Mouse (Mus musculus) forebrain, embryonic 12.5 days (tissue): ENCODE data around the gene Tob2. TPM values are rescaled to one million over a fixed set of nuclear protein-coding genes. Genes with fewer than 3 reads are reported as not detected.

Experiments used
- ATAC-seq: fragments of 200-750 bp; cut with Nextera tagmentation; 2 replicates; pipeline ENCODE4 v1.8.0; 2017; ENCODE audit warnings: moderate TSS enrichment; ENCODE audit not compliant: low FRiP score
- H3K27ac ChIP-seq: fragments of 300-500 bp; sonication (generic); 2 replicates; pipeline ENCODE4 v1.5.1; 2016; ENCODE audit warnings: mild to moderate bottlenecking
- H3K27me3 ChIP-seq: fragments of 300-500 bp; sonication (generic); 2 replicates; pipeline ENCODE4 v1.6.1; 2016; ENCODE audit warnings: mild to moderate bottlenecking
- H3K36me3 ChIP-seq: fragments of 300-500 bp; sonication (generic); replicated peaks from 2 replicates; pipeline ENCODE4 v1.6.1; 2016; ENCODE audit warnings: mild to moderate bottlenecking
- H3K4me1 ChIP-seq: fragments of 300-500 bp; sonication (generic); 2 replicates; pipeline ENCODE4 v1.6.1; 2016
- H3K4me2 ChIP-seq: fragments of 300-500 bp; sonication (generic); 2 replicates; pipeline ENCODE4 v1.6.1; 2016; ENCODE audit warnings: mild to moderate bottlenecking, moderate library complexity
- H3K4me3 ChIP-seq: fragments of 300-500 bp; sonication (generic); replicated peaks from 2 replicates; pipeline ENCODE4 v1.5.1; 2016; ENCODE audit warnings: mild to moderate bottlenecking
- H3K9ac ChIP-seq: fragments of 300-500 bp; sonication (generic); 2 replicates; pipeline ENCODE4 v1.6.1; 2016; ENCODE audit warnings: mild to moderate bottlenecking
- H3K9me3 ChIP-seq: fragments of 300-500 bp; sonication (generic); 2 replicates; pipeline ENCODE4 v1.6.1; 2016
- WGBS: fragments of 180-500 bp; shearing (Covaris S2); methylation state at CpG from one replicate; pipeline ENCODE4 v1.1.7; 2016; 5-methylcytosine and 5-hydroxymethylcytosine counted together
- polyA plus RNA-seq: library from polyadenylated mRNA; unstranded; fragments of >200 nt; fragmentation: Nextera tagmentation; extraction: Ambion mirVana; gene quantifications from 2 replicates; pipeline ENCODE4 v1.2.1, GENCODE M21; 2016

Tob2 gene
- polyA plus RNA-seq = 24.4 and 24.8 TPM in 2 replicates

DNA sequence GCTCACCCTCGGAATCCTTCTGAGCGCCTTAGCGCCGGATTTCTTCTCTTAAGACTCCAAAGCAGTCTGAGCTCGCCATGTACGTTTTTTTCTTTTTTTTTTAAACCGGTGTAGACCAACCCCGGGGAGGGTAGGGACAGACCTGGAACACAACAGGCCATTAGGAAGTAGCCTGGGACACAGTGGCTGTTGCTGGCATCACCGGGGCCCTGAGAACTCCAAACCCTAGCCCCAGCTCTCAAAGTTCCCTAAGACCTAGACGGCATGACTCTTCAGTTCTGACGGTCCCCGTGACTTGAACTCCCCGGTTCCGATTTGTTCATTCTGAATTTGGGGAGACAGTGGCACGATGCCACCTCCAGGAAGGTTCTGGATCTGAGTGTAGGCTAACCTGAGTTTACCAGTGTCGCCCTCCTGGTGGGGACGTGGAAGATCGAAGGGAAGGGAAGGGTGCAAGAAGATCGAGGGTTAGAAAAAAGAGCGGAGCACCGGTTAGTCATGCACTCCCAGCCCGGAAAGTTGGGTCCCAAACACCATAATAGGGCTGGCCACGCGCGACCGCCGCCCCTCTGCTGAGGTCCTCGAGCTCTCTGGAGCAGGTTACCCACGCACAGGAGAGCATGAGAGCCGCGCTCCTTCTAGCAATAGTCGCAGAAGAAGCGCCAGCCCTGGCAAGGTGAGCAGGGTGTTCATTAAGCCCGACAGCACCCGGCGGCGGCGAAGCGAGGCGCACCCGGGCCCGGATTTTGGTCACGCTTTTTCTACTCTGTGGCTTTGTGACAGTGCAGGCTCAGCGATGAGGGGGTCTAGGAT is at the start of gene Tob2:
TSS of gene Tob2 (minus strand) at position 280 of the 813 bp plus-strand sequence.
- WGBS = 1% methylated on average over 44 of the region's 44 CpGs
- Histone ChIP-seq H3K9ac (peak within 1 kb of the TSS; percentile 88), H3K4me2 (peak within 1 kb of the TSS; percentile 96), H3K4me3 (peak within 1 kb of the TSS; percentile 86), H3K27ac (peak within 1 kb of the TSS; percentile 89), H3K36me3 (peaks cover 1% of the 10 kb centered on the region), H3K9me3 (no peaks in the 10 kb centered on the region), H3K4me1 (peaks cover 30% of the 10 kb centered on the region), H3K27me3 (no peaks in the 10 kb centered on the region)
- ATAC-seq = no peak

DNA sequence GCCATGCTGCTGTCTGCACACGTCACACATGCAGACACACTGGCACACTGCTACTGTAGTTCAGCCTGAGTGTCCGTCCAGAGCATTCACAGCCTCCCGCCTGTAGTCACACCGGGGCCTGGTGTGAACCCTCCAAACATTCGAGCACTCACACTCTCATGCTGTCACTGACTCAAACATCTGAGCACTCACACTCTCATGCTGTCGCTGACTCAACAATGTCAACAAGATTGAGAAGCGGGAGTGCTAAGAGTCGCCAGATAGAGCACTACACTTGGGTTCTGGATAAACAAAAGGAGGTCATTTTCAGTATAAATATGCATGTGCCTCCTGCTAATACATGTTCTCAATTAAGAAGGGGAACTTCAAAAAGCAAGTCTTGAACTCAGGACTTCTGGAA is 49.4 kb upstream of the Tob2 start:
- Histone ChIP-seq H3K4me3 (no peak overlapping the region), H3K27me3 (no peaks in the 10 kb centered on the region), H3K9me3 (no peaks in the 10 kb centered on the region), H3K36me3 (peaks cover 96% of the 10 kb centered on the region), H3K4me2 (no peak overlapping the region), H3K9ac (no peak overlapping the region), H3K27ac (no peak overlapping the region), H3K4me1 (no peaks in the 10 kb centered on the region)
- ATAC-seq = no peak
- 93% methylated on average over 8 of the region's 8 CpGs for WGBS

DNA sequence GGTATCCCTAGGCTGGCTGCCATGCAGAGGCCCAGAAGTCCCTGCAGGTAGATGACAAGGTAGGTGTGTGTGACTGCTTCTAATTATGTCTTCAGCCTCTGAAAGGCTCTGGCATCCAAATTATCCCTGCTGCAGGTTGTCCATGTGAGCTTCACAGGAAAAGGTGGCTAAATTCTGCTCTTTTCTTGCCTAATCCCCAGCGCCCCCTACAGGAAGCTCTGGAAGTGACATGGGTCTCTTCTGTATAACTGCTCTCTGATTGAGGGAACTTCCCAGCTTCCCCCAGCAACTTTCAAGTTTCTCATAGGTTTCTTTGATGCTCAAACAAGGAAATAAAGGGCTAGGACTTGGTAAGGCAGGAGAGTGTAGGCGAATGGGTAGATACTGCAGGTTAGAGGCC is 46.3 kb upstream of the Tob2 start:
- no peak overlapping the region for H3K4me3 ChIP-seq
- H3K4me1 ChIP-seq = no peaks in the 10 kb centered on the region
- H3K27me3 ChIP-seq = no peaks in the 10 kb centered on the region
- no peak overlapping the region for H3K4me2 ChIP-seq
- no peak overlapping the region for H3K9ac ChIP-seq
- ATAC-seq = no peak
- H3K27ac ChIP-seq = no peak overlapping the region
- H3K9me3 ChIP-seq = no peaks in the 10 kb centered on the region
- 34% methylated on average over 2 of the region's 2 CpGs for WGBS
- peaks cover 91% of the 10 kb centered on the region for H3K36me3 ChIP-seq

DNA sequence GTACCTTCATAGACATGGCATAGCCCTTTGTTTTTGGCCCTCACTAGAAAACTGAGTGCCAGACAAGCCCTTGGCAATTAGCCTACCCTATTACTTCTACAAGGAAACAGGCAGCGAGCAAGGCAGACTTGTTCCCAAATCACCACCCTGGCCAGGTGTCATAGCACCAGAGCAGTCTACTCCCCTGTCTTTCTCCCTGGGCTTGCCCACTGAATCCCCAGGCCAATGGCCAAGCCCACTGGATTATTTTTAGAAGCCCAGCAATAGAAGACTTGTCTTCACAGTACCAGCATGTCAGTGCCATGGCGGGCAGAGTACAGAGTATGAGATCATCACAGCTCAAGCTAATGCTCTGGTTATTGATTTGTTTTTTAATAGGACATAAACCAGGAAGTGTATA is 40.2 kb upstream of the Tob2 start:
- no peak overlapping the region for H3K27ac ChIP-seq
- no peak overlapping the region for H3K4me2 ChIP-seq
- ATAC-seq = no peak

DNA sequence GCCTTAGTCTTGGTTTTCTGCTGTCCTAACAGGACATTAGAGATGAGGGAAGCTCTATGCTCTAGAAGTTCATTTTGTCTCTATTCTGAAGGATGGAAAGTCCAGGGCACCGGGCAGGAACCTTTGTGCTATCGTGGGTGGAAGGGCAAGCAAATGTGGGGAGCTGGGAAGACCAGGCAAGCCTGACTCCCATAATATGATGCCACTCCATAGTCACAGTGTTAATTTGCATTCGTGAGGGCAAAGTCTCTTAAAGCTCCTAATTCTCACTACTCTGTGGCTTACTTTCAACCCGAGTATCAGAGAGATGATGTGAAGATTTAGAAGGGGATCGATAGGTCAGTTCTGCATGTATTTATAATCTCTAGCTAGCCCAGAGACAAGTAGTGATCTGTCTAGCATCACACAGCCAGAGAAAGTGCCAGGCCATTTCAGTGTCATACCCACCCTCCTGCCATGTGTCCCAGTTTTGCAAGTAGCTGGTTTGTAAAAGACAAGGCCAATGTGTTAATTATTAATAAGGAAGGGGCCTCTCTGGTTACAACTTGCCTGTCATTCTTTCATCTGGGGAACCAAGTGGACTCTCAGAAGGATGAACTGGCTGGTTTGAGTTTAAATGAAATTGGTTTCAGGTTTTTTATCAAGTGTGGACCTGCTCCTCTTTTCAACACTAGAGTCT is 39.1 kb upstream of the Tob2 start:
- no peak overlapping the region for H3K27ac ChIP-seq
- 94% methylated on average over 5 of the region's 5 CpGs for WGBS

More for the DNA sequence above, 40.2 kb upstream of the Tob2 start:
- H3K27me3 ChIP-seq = no peaks in the 10 kb centered on the region
- H3K9ac ChIP-seq = no peak overlapping the region
- H3K4me3 ChIP-seq = no peak overlapping the region
- WGBS = 90% methylated on average over 2 of the region's 2 CpGs
- H3K36me3 ChIP-seq = peaks cover 76% of the 10 kb centered on the region
- H3K4me1 ChIP-seq = no peaks in the 10 kb centered on the region
- H3K9me3 ChIP-seq = no peaks in the 10 kb centered on the region

DNA sequence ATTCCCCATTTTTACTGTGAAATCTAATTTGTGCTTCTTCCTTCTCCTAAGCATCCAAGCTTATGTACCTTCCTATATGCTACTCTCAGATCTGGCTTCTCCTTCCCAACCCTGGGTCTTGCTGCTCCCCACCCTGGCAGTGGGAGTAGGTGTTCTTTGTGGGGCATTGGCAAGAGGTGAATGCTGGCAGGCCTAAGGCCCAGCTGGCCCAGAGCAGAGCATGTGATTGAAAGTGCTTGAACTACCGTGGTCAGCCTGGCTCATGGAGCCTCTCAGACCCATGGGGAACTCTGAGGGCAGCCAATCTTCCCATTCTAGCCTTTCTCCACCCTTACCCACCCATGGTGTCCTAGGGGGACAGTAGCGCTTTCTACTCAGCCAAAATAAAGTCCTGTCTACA is 37.8 kb upstream of the Tob2 start:
- Histone ChIP-seq H3K36me3 (peaks cover 73% of the 10 kb centered on the region), H3K27ac (no peak overlapping the region), H3K27me3 (no peaks in the 10 kb centered on the region), H3K4me1 (no peaks in the 10 kb centered on the region), H3K4me2 (no peak overlapping the region), H3K9me3 (no peaks in the 10 kb centered on the region), H3K4me3 (no peak overlapping the region), H3K9ac (no peak overlapping the region)
- 87% methylated on average over 2 of the region's 2 CpGs for WGBS
- ATAC-seq = no peak

More for the DNA sequence above, 39.1 kb upstream of the Tob2 start:
- Histone ChIP-seq H3K9ac (no peak overlapping the region), H3K4me1 (no peaks in the 10 kb centered on the region), H3K27me3 (no peaks in the 10 kb centered on the region), H3K4me2 (no peak overlapping the region), H3K36me3 (peaks cover 72% of the 10 kb centered on the region), H3K9me3 (no peaks in the 10 kb centered on the region), H3K4me3 (no peak overlapping the region)
- no peak for ATAC-seq

DNA sequence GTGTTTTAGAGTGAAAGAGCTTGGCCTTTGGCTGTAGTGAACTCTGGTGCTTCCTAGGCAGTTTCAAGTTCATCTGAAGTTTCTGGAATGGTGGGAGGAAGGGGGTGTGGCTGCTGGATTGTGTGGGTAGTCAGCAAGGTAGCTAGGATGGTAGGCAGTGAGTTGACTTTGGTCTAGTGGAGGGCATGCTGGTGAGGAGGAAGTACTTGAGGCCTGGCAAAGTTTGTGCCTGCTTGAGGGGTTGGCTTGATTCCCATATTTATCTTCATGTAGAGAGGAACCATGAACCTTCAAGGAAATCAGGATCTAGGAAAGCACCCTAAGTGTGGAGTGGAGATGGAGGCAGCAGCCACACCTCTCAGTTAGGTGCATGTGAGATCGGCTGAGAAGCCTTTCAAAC is 35.4 kb upstream of the Tob2 start:
- Histone ChIP-seq H3K27me3 (no peaks in the 10 kb centered on the region), H3K36me3 (peaks cover 76% of the 10 kb centered on the region), H3K4me2 (no peak overlapping the region), H3K4me1 (no peaks in the 10 kb centered on the region), H3K4me3 (no peak overlapping the region), H3K27ac (no peak overlapping the region), H3K9ac (no peak overlapping the region), H3K9me3 (no peaks in the 10 kb centered on the region)
- no peak for ATAC-seq
- 94% methylated on average over 1 of the region's 1 CpGs for WGBS

DNA sequence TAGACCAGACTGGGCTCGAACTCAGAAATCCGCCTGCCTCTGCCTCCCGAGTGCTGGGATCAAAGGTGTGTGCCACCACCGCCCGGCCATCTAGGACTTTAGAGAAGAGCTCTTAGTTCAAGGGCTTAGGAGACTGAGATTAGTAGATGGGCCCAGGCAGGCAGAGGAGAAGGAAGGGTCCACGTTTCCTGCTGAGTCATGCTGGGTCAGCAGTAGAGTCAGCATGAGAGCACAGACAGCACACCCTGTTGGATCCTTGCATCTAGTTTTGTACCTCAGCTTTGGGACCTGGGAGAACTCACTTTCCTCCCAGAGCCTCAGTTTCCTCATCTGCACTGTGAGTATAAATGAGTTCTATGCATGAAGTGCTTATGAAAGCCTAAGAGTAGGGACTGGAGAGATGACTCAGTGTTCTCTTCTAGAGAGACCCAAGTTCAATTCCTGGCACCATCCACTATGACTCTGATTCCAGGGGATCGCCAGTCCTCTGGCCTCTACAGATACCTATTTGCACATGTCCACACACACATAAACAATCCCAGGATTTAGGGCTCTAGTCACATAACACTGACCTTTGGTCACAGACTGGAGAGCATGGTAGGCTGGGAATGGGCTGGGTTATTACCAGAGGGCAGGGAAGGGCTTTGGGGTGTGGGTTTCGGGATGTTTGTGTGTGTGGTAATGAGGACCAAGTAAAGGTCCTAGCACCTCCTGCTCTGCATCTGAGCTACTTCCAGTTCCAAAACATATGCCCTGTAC is 33.4 kb upstream of the Tob2 start:
- H3K36me3 ChIP-seq = peaks cover 76% of the 10 kb centered on the region

DNA sequence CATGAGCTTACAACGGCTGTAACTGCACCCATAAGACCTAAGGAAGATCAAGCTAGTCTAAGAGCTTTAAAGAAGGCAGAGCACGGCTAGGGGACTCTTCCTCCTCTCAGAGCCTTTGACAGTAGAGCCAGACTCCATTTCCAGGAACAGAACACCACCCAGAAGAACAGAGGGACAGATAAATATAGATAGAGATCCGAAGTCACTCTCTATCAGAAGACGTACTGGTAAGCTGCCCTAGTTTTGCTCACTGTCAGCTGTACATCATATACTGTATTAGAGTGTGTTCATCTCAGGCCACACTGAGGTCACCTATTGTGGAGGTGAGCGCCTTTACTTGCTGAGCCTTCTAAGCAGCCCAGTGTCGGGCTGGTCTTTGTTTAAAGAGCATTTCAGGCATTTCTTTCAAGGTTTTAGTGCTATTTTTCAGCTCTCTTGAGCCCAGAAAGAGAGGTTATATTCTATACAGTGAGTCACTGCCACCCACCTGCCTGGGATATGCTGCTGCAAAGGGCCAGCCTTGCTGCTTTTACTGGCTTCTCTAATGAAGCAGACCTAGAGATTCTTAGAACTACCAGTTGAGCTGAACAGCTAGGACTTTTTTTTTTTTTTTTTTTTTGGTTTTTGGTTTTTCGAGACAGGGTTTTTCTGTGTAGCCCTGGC is 32.7 kb upstream of the Tob2 start:
- 92% methylated on average over 7 of the region's 7 CpGs for WGBS
- no peak overlapping the region for H3K9ac ChIP-seq
- ATAC-seq = no peak
- no peak overlapping the region for H3K4me2 ChIP-seq
- H3K36me3 ChIP-seq = peaks cover 69% of the 10 kb centered on the region
- H3K27ac ChIP-seq = no peak overlapping the region
- no peaks in the 10 kb centered on the region for H3K4me1 ChIP-seq
- H3K27me3 ChIP-seq = no peaks in the 10 kb centered on the region
- H3K9me3 ChIP-seq = no peaks in the 10 kb centered on the region
- H3K4me3 ChIP-seq = no peak overlapping the region

More for the DNA sequence above, 33.4 kb upstream of the Tob2 start:
- Histone ChIP-seq H3K27me3 (no peaks in the 10 kb centered on the region), H3K4me2 (no peak overlapping the region), H3K4me1 (no peaks in the 10 kb centered on the region), H3K9ac (no peak overlapping the region), H3K4me3 (no peak overlapping the region), H3K9me3 (no peaks in the 10 kb centered on the region), H3K27ac (no peak overlapping the region)
- no peak for ATAC-seq
- 94% methylated on average over 8 of the region's 8 CpGs for WGBS

DNA sequence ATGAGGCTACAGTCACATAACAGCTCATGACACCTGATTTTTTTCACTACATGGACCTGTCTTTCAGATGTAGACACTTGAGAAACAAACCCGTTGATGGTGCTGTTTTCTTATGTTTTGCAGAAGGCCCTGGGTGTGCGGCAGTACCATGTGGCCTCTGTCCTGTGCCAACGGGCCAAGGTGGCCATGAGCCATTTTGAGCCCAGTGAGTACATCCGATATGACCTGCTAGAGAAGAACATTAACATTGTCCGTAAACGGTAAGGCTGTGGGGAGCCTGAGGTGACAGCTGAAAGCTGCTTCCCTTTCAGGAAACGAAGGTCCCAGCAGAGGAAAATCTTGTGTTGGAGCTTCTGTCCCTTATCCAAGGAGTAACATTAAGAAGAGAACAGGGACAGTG is 30.6 kb upstream of the Tob2 start:
- Histone ChIP-seq H3K4me2 (no peak overlapping the region), H3K4me3 (no peak overlapping the region), H3K4me1 (no peaks in the 10 kb centered on the region), H3K9me3 (no peaks in the 10 kb centered on the region), H3K36me3 (peaks cover 59% of the 10 kb centered on the region), H3K27me3 (no peaks in the 10 kb centered on the region), H3K9ac (no peak overlapping the region), H3K27ac (no peak overlapping the region)
- ATAC-seq = no peak
- WGBS = 94% methylated on average over 7 of the region's 7 CpGs

DNA sequence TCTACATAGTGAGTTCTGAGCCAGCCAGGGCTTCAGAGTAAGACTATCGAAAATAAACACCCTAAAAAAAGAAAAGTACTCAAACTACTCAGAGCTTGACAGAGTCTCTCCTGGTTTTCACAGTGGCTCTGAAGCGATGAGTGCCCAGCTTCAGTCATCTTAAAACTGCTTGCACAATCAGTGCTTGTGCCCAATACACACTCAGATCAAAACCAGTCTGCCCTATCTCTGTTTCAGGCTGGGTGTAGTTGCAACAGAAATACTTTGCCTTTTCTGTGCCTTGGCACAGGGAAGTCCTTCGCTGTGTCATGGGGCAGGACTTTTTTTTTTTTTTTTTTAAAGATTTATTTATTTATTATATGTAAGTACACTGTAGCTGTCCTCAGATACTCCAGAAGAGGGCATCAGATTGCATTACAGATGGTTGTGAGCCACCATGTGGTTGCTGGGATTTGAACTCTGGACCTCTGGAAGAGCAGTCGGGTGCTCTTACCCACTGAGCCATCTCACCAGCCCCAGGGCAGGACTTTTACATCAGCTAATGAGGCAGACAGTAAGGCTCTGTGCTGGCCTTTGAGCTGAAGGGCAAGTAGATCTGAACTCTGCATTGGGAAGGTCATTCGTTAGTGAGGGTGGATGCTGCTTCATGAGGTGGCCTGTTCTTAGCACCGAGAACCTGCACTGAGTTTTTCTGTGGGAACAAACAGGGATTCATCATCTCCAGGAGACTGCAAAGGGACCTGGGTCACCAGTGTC is 28.4 kb upstream of the Tob2 start:
- Histone ChIP-seq H3K4me3 (no peak overlapping the region), H3K4me1 (no peaks in the 10 kb centered on the region), H3K4me2 (no peak overlapping the region), H3K9me3 (no peaks in the 10 kb centered on the region), H3K36me3 (peaks cover 45% of the 10 kb centered on the region), H3K9ac (no peak overlapping the region), H3K27ac (no peak overlapping the region), H3K27me3 (no peaks in the 10 kb centered on the region)
- 90% methylated on average over 6 of the region's 6 CpGs for WGBS
- no peak for ATAC-seq
